Mouse (Mus musculus) forebrain, embryonic 12.5 days (tissue): Measurements from ENCODE around the gene AL732309.1. TPM values are rescaled to one million over a fixed set of nuclear protein-coding genes. Genes with fewer than 3 reads are reported as not detected.

ENCODE experiments used
- ATAC-seq: fragments of 200-750 bp; cut with Nextera tagmentation; 2 replicates; pipeline ENCODE4 v1.8.0; 2017; ENCODE audit warnings: moderate TSS enrichment; ENCODE audit not compliant: low FRiP score
- H3K27ac ChIP-seq: fragments of 300-500 bp; sonication (generic); 2 replicates; pipeline ENCODE4 v1.5.1; 2016; ENCODE audit warnings: mild to moderate bottlenecking
- H3K27me3 ChIP-seq: fragments of 300-500 bp; sonication (generic); 2 replicates; pipeline ENCODE4 v1.6.1; 2016; ENCODE audit warnings: mild to moderate bottlenecking
- H3K36me3 ChIP-seq: fragments of 300-500 bp; sonication (generic); replicated peaks from 2 replicates; pipeline ENCODE4 v1.6.1; 2016; ENCODE audit warnings: mild to moderate bottlenecking
- H3K4me1 ChIP-seq: fragments of 300-500 bp; sonication (generic); 2 replicates; pipeline ENCODE4 v1.6.1; 2016
- H3K4me2 ChIP-seq: fragments of 300-500 bp; sonication (generic); 2 replicates; pipeline ENCODE4 v1.6.1; 2016; ENCODE audit warnings: mild to moderate bottlenecking, moderate library complexity
- H3K4me3 ChIP-seq: fragments of 300-500 bp; sonication (generic); replicated peaks from 2 replicates; pipeline ENCODE4 v1.5.1; 2016; ENCODE audit warnings: mild to moderate bottlenecking
- H3K9ac ChIP-seq: fragments of 300-500 bp; sonication (generic); 2 replicates; pipeline ENCODE4 v1.6.1; 2016; ENCODE audit warnings: mild to moderate bottlenecking
- H3K9me3 ChIP-seq: fragments of 300-500 bp; sonication (generic); 2 replicates; pipeline ENCODE4 v1.6.1; 2016
- WGBS: fragments of 180-500 bp; shearing (Covaris S2); methylation state at CpG from one replicate; pipeline ENCODE4 v1.1.7; 2016; 5-methylcytosine and 5-hydroxymethylcytosine counted together
- polyA plus RNA-seq: library from polyadenylated mRNA; unstranded; fragments of >200 nt; fragmentation: Nextera tagmentation; extraction: Ambion mirVana; gene quantifications from 2 replicates; pipeline ENCODE4 v1.2.1, GENCODE M21; 2016

Gene AL732309.1
- polyA plus RNA-seq, 1 experiment from 2014 or later: 6.0 TPM

DNA sequence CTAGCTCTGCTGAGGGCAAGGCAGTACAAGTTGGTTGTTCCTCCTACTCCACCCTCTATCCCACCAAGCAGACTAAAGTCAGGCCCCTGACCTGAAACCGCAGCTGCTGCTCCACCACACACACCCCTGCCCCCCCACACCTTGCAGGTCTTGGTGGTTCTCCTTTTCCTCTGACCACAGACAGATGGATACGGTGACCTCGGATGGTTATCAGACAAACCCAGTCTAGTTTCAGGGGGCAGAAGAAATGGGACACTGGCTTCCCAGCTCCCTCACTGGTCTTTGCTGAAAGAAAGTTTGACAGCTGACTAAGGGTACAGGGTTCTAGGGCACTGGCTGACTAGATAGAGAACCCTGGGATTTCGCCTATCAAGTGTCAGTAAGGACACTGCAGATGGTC lies 13.2 kb downstream of the AL732309.1 start:
- Histone ChIP-seq H3K27ac (no peak overlapping the region), H3K4me1 (peaks cover 6% of the 10 kb centered on the region; the same call in 1 of the 2 replicates), H3K4me3 (no peak overlapping the region), H3K27me3 (peaks cover 49% of the 10 kb centered on the region), H3K36me3 (no peaks in the 10 kb centered on the region), H3K9me3 (no peaks in the 10 kb centered on the region), H3K9ac (no peak overlapping the region), H3K4me2 (no peak overlapping the region)
- no peak for ATAC-seq
- WGBS: 87% methylated on average over 4 of the region's 4 CpGs

- Histone ChIP-seq H3K27ac (no peak overlapping the region), H3K27me3 (peaks cover 37% of the 10 kb centered on the region), H3K4me3 (no peak overlapping the region), H3K4me1 (peaks cover 6% of the 10 kb centered on the region), H3K36me3 (no peaks in the 10 kb centered on the region), H3K4me2 (no peak overlapping the region), H3K9ac (no peak overlapping the region), H3K9me3 (no peaks in the 10 kb centered on the region)
- 56% methylated on average over 12 of the region's 12 CpGs for WGBS
- no peak for ATAC-seq
Measured at GRCm38 (mm10) chr2:25231038-25231437, 15.6 kb downstream of the AL732309.1 start.

GRCm38 (mm10) chr2:25230581-25230980 lies 16.1 kb downstream of the AL732309.1 start:
- Histone ChIP-seq H3K27me3 (peaks cover 33% of the 10 kb centered on the region), H3K36me3 (no peaks in the 10 kb centered on the region), H3K9me3 (no peaks in the 10 kb centered on the region), H3K9ac (no peak overlapping the region), H3K27ac (no peak overlapping the region), H3K4me1 (peaks cover 10% of the 10 kb centered on the region), H3K4me2 (no peak overlapping the region), H3K4me3 (no peak overlapping the region)
- WGBS: 90% methylated on average over 7 of the region's 7 CpGs
- ATAC-seq: no peak

GRCm38 (mm10) chr2:25229582-25229981 lies 17.1 kb downstream of the AL732309.1 start:
- Histone ChIP-seq H3K9ac (no peak overlapping the region), H3K27me3 (peaks cover 23% of the 10 kb centered on the region), H3K4me2 (no peak overlapping the region), H3K4me3 (no peak overlapping the region), H3K9me3 (no peaks in the 10 kb centered on the region), H3K36me3 (no peaks in the 10 kb centered on the region), H3K27ac (no peak overlapping the region), H3K4me1 (peaks cover 14% of the 10 kb centered on the region)
- no peak for ATAC-seq
- WGBS: 89% methylated on average over 5 of the region's 5 CpGs

GRCm38 (mm10) chr2:25228995-25229530 lies 17.6 kb downstream of the AL732309.1 start:
- 74% methylated on average over 6 of the region's 6 CpGs for WGBS
- peaks cover 14% of the 10 kb centered on the region for H3K4me1 ChIP-seq
- H3K27me3 ChIP-seq: peaks cover 22% of the 10 kb centered on the region
- ATAC-seq: no peak
- no peaks in the 10 kb centered on the region for H3K9me3 ChIP-seq
- peak overlapping the region; percentile 12; the same call in 1 of the 2 replicates for H3K9ac ChIP-seq
- no peaks in the 10 kb centered on the region for H3K36me3 ChIP-seq
- peak overlapping the region; percentile 65; the same call in 1 of the 2 replicates for H3K27ac ChIP-seq
- peak overlapping the region; percentile 8; the same call in 1 of the 2 replicates for H3K4me2 ChIP-seq
- no peak overlapping the region for H3K4me3 ChIP-seq

DNA sequence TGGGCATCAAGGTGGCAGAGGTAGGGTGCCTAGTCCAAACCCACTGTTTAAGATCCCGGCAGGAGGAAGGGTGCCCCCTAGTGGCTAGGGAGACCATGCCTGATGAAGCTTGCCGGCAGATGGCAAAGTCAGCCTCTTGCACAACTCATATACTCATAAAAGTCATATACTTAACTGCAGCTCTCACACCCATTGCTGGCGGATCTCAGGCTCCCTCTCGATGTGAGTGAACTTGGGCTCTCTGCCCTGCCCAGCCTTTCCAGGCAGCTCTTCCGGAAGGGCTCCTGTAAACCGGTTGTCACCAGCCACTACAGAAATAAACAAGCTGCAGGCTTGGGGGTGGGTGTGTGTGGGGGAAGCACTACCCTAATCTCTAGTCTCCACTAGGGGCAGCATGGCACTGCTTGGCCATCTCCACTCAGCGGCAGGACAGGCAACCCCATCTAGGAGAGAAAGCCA lies 18.2 kb downstream of the AL732309.1 start:
- Histone ChIP-seq H3K4me1 (peaks cover 18% of the 10 kb centered on the region), H3K9me3 (no peaks in the 10 kb centered on the region), H3K27ac (peak overlapping the region; percentile 65; the same call in 1 of the 2 replicates), H3K4me2 (peak overlapping the region; percentile 35), H3K4me3 (peak overlapping the region; percentile 19), H3K36me3 (no peaks in the 10 kb centered on the region), H3K9ac (no peak overlapping the region), H3K27me3 (peaks cover 22% of the 10 kb centered on the region)
- ATAC-seq: no peak
- 0% methylated on average over 7 of the region's 7 CpGs for WGBS

GRCm38 (mm10) chr2:25227406-25227805 lies 19.3 kb downstream of the AL732309.1 start:
- WGBS: 90% methylated on average over 4 of the region's 4 CpGs
- Histone ChIP-seq H3K4me1 (peaks cover 22% of the 10 kb centered on the region), H3K27ac (no peak overlapping the region)

DNA sequence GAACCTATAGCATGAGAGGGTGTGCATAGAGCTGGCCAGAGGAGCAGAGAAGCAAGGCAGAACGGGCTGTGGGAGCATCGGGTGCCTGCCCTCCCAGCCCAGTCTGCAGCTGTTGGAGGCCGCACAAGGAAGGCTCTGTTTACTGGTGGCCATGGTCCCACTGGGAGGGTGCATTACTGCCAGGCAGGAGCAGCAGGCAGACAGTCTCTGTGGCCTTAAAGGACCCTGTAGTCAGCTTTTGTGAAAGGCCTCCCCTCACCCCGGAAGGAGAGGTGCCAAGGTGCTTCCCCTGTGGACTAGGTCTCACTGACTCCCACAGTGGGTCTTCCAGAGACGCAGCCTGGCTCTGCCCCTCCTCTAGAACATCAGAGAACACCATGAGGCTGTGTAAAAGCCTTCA lies 19.8 kb downstream of the AL732309.1 start:
- Histone ChIP-seq H3K9me3 (no peaks in the 10 kb centered on the region), H3K27ac (no peak overlapping the region), H3K27me3 (peaks cover 12% of the 10 kb centered on the region), H3K4me1 (peaks cover 22% of the 10 kb centered on the region), H3K4me3 (no peak overlapping the region), H3K36me3 (peaks cover 5% of the 10 kb centered on the region), H3K9ac (no peak overlapping the region), H3K4me2 (no peak overlapping the region)
- 88% methylated on average over 5 of the region's 5 CpGs for WGBS
- ATAC-seq: no peak

More at GRCm38 (mm10) chr2:25227406-25227805, 19.3 kb downstream of the AL732309.1 start:
- Histone ChIP-seq H3K4me3 (no peak overlapping the region), H3K4me2 (no peak overlapping the region), H3K9ac (no peak overlapping the region), H3K9me3 (no peaks in the 10 kb centered on the region), H3K27me3 (peaks cover 17% of the 10 kb centered on the region), H3K36me3 (no peaks in the 10 kb centered on the region)
- ATAC-seq: no peak

DNA sequence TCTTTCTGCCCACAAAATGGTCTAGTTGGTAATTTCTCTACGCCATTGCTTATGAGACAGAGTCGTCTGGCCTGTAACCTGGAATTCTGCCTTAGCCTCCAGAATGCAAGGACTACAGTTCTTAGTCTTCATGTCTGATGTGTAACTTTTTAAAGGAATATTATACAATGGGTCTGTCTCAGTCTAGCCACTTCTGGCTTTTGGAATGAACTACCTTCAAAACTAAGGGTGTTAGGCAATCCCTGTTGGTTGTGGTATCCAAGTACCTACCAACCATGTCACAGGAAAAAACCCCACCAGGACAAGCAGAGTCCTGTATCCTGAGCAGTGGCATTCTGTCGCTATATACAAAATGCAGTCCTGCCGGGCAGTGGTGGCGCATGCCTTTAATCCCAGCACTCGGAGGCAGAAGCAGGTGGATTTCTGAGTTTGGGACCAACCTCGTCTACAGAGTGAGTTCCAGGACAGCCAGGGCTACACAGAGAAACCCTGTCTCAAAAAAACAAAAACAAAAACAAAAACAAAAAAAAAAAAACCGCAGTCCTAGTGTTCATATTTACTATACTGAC lies 20.8 kb downstream of the AL732309.1 start:
- peak overlapping the region; percentile 99 for H3K27ac ChIP-seq
- H3K4me2 ChIP-seq: peak overlapping the region; percentile 56
- peaks cover 22% of the 10 kb centered on the region for H3K4me1 ChIP-seq
- peaks cover 8% of the 10 kb centered on the region; the same call in 1 of the 2 replicates for H3K27me3 ChIP-seq
- ATAC-seq: no peak
- peaks cover 13% of the 10 kb centered on the region for H3K36me3 ChIP-seq
- H3K9ac ChIP-seq: peak overlapping the region; percentile 66; the same call in 1 of the 2 replicates
- no peaks in the 10 kb centered on the region for H3K9me3 ChIP-seq
- WGBS: 75% methylated on average over 8 of the region's 8 CpGs
- H3K4me3 ChIP-seq: peak overlapping the region; percentile 90; the same call in 1 of the 2 replicates

DNA sequence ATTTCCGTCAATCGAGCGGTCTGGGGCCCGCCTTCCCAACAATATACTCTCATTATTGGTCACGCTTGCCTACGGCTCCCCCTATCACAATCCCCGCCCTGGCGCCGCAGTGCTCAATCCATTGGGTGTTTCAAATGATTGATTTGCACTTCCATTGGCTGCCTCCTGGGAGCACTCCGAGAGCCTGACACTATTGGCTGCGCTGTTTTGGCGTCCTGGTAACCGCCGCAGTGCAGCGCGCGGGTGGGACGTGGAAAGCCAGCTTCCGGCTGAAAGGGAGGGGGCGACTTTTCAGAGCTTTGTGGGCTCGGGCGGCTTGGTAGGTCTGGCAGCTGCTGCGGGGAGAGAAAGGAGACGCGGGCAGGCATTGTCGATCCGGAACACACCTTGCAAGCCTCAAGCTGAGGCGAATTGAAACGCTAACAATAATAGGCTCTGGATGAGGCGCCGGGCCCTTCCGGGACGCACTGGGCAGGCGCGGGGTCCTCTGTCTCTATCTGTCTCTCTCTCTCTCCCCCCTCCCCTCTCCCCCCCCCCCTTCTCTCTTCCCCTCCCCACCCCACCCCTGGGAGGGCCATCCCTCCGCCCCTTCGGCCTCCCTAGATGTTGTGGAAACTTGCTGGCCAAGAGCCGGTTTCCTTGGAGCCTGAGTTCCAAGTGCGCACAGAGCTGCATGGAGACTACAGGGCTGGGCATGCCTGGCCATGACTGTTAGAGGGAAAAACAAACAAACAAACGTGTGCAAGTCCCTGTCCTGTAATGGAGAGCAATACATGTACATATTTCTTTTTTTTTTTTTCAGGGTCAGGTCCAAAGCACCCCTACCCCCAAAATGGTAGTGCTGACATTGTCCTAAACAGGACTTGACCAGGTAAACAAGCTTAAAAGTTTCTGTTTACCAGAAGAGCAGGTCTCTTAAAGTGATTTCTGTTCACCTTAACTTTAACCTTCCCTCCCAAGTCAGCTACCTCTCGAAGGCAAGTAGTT lies 21.6 kb downstream of the AL732309.1 start:
- Histone ChIP-seq H3K4me2 (peak overlapping the region; percentile 56), H3K27me3 (peaks cover 8% of the 10 kb centered on the region; the same call in 1 of the 2 replicates), H3K4me3 (peak overlapping the region; percentile 90), H3K4me1 (peaks cover 22% of the 10 kb centered on the region), H3K9ac (peak overlapping the region; percentile 66), H3K9me3 (no peaks in the 10 kb centered on the region), H3K36me3 (peaks cover 13% of the 10 kb centered on the region), H3K27ac (peak overlapping the region; percentile 99)
- ATAC-seq: peak; percentile 98
- WGBS: 2% methylated on average over 39 of the region's 41 CpGs

DNA sequence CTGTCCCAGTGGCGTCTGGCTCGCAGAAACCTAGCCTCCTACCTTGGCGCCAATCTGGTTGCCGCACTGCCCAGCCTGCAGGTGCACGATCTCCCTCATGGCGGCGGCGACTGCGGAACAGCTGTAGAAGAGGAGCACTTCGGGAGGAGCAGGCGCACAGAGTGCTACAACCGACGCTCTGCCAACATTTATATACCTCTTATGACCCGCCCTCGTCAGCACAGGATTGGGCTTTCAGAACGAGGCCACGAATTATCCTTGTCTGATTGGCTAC lies 22.2 kb downstream of the AL732309.1 start, which contains the start of gene Tubb4b:
Gene Tubb4b, minus strand, starts transcription at position 211 of the 274 bp plus-strand sequence.
- no peaks in the 10 kb centered on the region for H3K9me3 ChIP-seq
- peak within 1 kb of the TSS; percentile 90 for H3K4me3 ChIP-seq
- peaks cover 22% of the 10 kb centered on the region for H3K4me1 ChIP-seq
- H3K27ac ChIP-seq: peak within 1 kb of the TSS; percentile 99
- H3K9ac ChIP-seq: peak within 1 kb of the TSS; percentile 84
- ATAC-seq: no peak
- H3K27me3 ChIP-seq: peaks cover 6% of the 10 kb centered on the region; the same call in 1 of the 2 replicates
- H3K4me2 ChIP-seq: peak within 1 kb of the TSS; percentile 93
- under 1% methylated on average over 17 of the region's 17 CpGs for WGBS
- peaks cover 13% of the 10 kb centered on the region for H3K36me3 ChIP-seq
